Mouse (Mus musculus) midbrain, embryonic 12.5 days (tissue): Measurements from ENCODE around the gene D430042O09Rik. TPM values are rescaled to one million over a fixed set of nuclear protein-coding genes. Genes with fewer than 3 reads are reported as not detected.

Experiments used
- ATAC-seq: fragments of 200-750 bp; cut with Nextera tagmentation; 2 replicates; pipeline ENCODE4 v1.8.0; 2017; ENCODE audit warnings: low read depth, moderate TSS enrichment, moderate library complexity; ENCODE audit not compliant: low FRiP score
- H3K27ac ChIP-seq: fragments of 300-500 bp; sonication (generic); replicated peaks from 2 replicates; pipeline ENCODE4 v1.5.1; 2016; ENCODE audit warnings: mild to moderate bottlenecking
- H3K27me3 ChIP-seq: fragments of 300-500 bp; sonication (generic); 2 replicates; pipeline ENCODE4 v1.6.1; 2016; ENCODE audit warnings: mild to moderate bottlenecking
- H3K36me3 ChIP-seq: fragments of 300-500 bp; sonication (generic); 2 replicates; pipeline ENCODE4 v1.6.1; 2016
- H3K4me1 ChIP-seq: fragments of 300-500 bp; sonication (generic); 2 replicates; pipeline ENCODE4 v1.6.1; 2016
- H3K4me2 ChIP-seq: fragments of 300-500 bp; sonication (generic); replicated peaks from 2 replicates; pipeline ENCODE4 v1.6.1; 2016; ENCODE audit warnings: mild to moderate bottlenecking, moderate library complexity
- H3K4me3 ChIP-seq: fragments of 300-500 bp; sonication (generic); 2 replicates; pipeline ENCODE4 v1.5.1; 2016; ENCODE audit warnings: mild to moderate bottlenecking
- H3K9ac ChIP-seq: fragments of 300-500 bp; sonication (generic); replicated peaks from 2 replicates; pipeline ENCODE4 v1.6.1; 2016; ENCODE audit warnings: mild to moderate bottlenecking, moderate library complexity
- H3K9me3 ChIP-seq: fragments of 300-500 bp; sonication (generic); 2 replicates; pipeline ENCODE4 v1.6.1; 2016; ENCODE audit warnings: mild to moderate bottlenecking
- WGBS: fragments of 180-500 bp; shearing (Covaris S2); methylation state at CpG from one replicate; pipeline ENCODE4 v1.1.7; 2016; 5-methylcytosine and 5-hydroxymethylcytosine counted together
- polyA plus RNA-seq: library from polyadenylated mRNA; unstranded; fragments of >200 nt; fragmentation: Nextera tagmentation; extraction: Ambion mirVana; gene quantifications from 2 replicates; pipeline ENCODE4 v1.2.1, GENCODE M21; 2016

D430042O09Rik gene
- polyA plus RNA-seq, 1 experiment from 2014 or later, result 10.2 TPM

- H3K4me3 ChIP-seq, result no peak overlapping the region
Measured at GRCm38 (mm10) chr7:125887761-125888160, 180.1 kb downstream of the D430042O09Rik start.

GRCm38 (mm10) chr7:125888373-125888772 is 180.7 kb downstream of the D430042O09Rik start:
- Histone ChIP-seq H3K4me2 (no peak overlapping the region), H3K27me3 (no peaks in the 10 kb centered on the region), H3K9me3 (no peaks in the 10 kb centered on the region), H3K4me1 (peaks cover 12% of the 10 kb centered on the region; the same call in 1 of the 2 replicates), H3K9ac (no peak overlapping the region), H3K4me3 (no peak overlapping the region), H3K36me3 (no peaks in the 10 kb centered on the region), H3K27ac (no peak overlapping the region)
- WGBS, result 62% methylated on average over 12 of the region's 12 CpGs
- no peak for ATAC-seq

More at GRCm38 (mm10) chr7:125887761-125888160, 180.1 kb downstream of the D430042O09Rik start:
- Histone ChIP-seq H3K36me3 (no peaks in the 10 kb centered on the region), H3K4me2 (no peak overlapping the region), H3K27ac (no peak overlapping the region), H3K27me3 (no peaks in the 10 kb centered on the region), H3K9me3 (no peaks in the 10 kb centered on the region), H3K4me1 (peaks cover 12% of the 10 kb centered on the region; the same call in 1 of the 2 replicates), H3K9ac (no peak overlapping the region)
- 88% methylated on average over 5 of the region's 5 CpGs for WGBS
- no peak for ATAC-seq

GRCm38 (mm10) chr7:125893621-125894020 is 185.9 kb downstream of the D430042O09Rik start:
- Histone ChIP-seq H3K4me2 (no peak overlapping the region), H3K9ac (no peak overlapping the region), H3K4me1 (no peaks in the 10 kb centered on the region), H3K27ac (no peak overlapping the region), H3K36me3 (no peaks in the 10 kb centered on the region), H3K9me3 (no peaks in the 10 kb centered on the region), H3K27me3 (no peaks in the 10 kb centered on the region), H3K4me3 (no peak overlapping the region)
- no peak for ATAC-seq
- WGBS, result 94% methylated on average over 5 of the region's 5 CpGs

- Histone ChIP-seq H3K36me3 (no peaks in the 10 kb centered on the region), H3K9me3 (no peaks in the 10 kb centered on the region)
- WGBS, result 83% methylated on average over 4 of the region's 4 CpGs
Measured at GRCm38 (mm10) chr7:125897059-125897458, 189.4 kb downstream of the D430042O09Rik start.

GRCm38 (mm10) chr7:125899036-125899435 is 191.3 kb downstream of the D430042O09Rik start:
- ATAC-seq, result no peak
- Histone ChIP-seq H3K27me3 (no peaks in the 10 kb centered on the region), H3K27ac (no peak overlapping the region), H3K9me3 (no peaks in the 10 kb centered on the region), H3K36me3 (no peaks in the 10 kb centered on the region), H3K9ac (no peak overlapping the region), H3K4me1 (0 out of 2 replicates have a peak, but pooled peaks cover 7% of the 10 kb centered on the region), H3K4me2 (no peak overlapping the region), H3K4me3 (no peak overlapping the region)
- WGBS, result 58% methylated on average over 7 of the region's 7 CpGs

More at GRCm38 (mm10) chr7:125897059-125897458, 189.4 kb downstream of the D430042O09Rik start:
- H3K4me2 ChIP-seq, result no peak overlapping the region
- no peak overlapping the region for H3K27ac ChIP-seq
- ATAC-seq, result no peak
- no peaks in the 10 kb centered on the region for H3K27me3 ChIP-seq
- no peak overlapping the region for H3K4me3 ChIP-seq
- H3K4me1 ChIP-seq, result 0 out of 2 replicates have a peak, but pooled peaks cover 7% of the 10 kb centered on the region
- no peak overlapping the region for H3K9ac ChIP-seq

- H3K27me3 ChIP-seq, result no peaks in the 10 kb centered on the region
- no peak overlapping the region for H3K4me3 ChIP-seq
- H3K36me3 ChIP-seq, result no peaks in the 10 kb centered on the region
- H3K4me2 ChIP-seq, result no peak overlapping the region
- 0 out of 2 replicates have a peak, but pooled peaks cover 7% of the 10 kb centered on the region for H3K4me1 ChIP-seq
- no peak for ATAC-seq
- H3K9ac ChIP-seq, result no peak overlapping the region
- 48% methylated on average over 2 of the region's 2 CpGs for WGBS
- no peaks in the 10 kb centered on the region for H3K9me3 ChIP-seq
- no peak overlapping the region for H3K27ac ChIP-seq
Measured at GRCm38 (mm10) chr7:125899916-125900315, 192.2 kb downstream of the D430042O09Rik start.

- Histone ChIP-seq H3K4me1 (0 out of 2 replicates have a peak, but pooled peaks cover 7% of the 10 kb centered on the region), H3K4me3 (no peak overlapping the region), H3K4me2 (no peak overlapping the region), H3K27me3 (no peaks in the 10 kb centered on the region), H3K9ac (no peak overlapping the region), H3K27ac (no peak overlapping the region), H3K9me3 (no peaks in the 10 kb centered on the region), H3K36me3 (no peaks in the 10 kb centered on the region)
- 67% methylated on average over 13 of the region's 13 CpGs for WGBS
- ATAC-seq, result no peak
Measured at GRCm38 (mm10) chr7:125900386-125901161, 192.9 kb downstream of the D430042O09Rik start.

- Histone ChIP-seq H3K9ac (no peak overlapping the region), H3K27me3 (no peaks in the 10 kb centered on the region), H3K4me1 (peaks cover 3% of the 10 kb centered on the region; the same call in 1 of the 2 replicates), H3K9me3 (no peaks in the 10 kb centered on the region), H3K36me3 (no peaks in the 10 kb centered on the region), H3K4me2 (no peak overlapping the region), H3K27ac (no peak overlapping the region), H3K4me3 (no peak overlapping the region)
- WGBS, result 62% methylated on average over 5 of the region's 5 CpGs
- no peak for ATAC-seq
Measured at GRCm38 (mm10) chr7:125920801-125921200, 213.1 kb downstream of the D430042O09Rik start.

GRCm38 (mm10) chr7:125924044-125924443 is 216.4 kb downstream of the D430042O09Rik start:
- Histone ChIP-seq H3K36me3 (no peaks in the 10 kb centered on the region), H3K27ac (no peak overlapping the region), H3K27me3 (no peaks in the 10 kb centered on the region), H3K4me3 (no peak overlapping the region), H3K9me3 (no peaks in the 10 kb centered on the region), H3K9ac (no peak overlapping the region), H3K4me1 (peaks cover 3% of the 10 kb centered on the region; the same call in 1 of the 2 replicates), H3K4me2 (no peak overlapping the region)
- no peak for ATAC-seq
- 93% methylated on average over 5 of the region's 5 CpGs for WGBS

Other genes with a start within 250 kb of the D430042O09Rik start
- 111 and 113 TPM in 2 replicates for gene Nsmce1, start 216.3 kb upstream of the D430042O09Rik start, polyA plus RNA-seq
- gene Il4ra, start 155.8 kb upstream of the D430042O09Rik start, polyA plus RNA-seq, result 5.7 and 6.1 TPM in 2 replicates
- 0.27 and 0.37 TPM in 2 replicates for gene Il21r, start 104.5 kb upstream of the D430042O09Rik start, polyA plus RNA-seq
- gene Gtf3c1, start 108 bp upstream of the D430042O09Rik start, polyA plus RNA-seq, result 50.6 and 53.5 TPM in 2 replicates